Mouse (Mus musculus) kidney, embryonic 15.5 days (tissue): ENCODE measurements around the gene Kel. TPM values are rescaled to one million over a fixed set of nuclear protein-coding genes. Genes with fewer than 3 reads are reported as not detected.

Experiments used
- ATAC-seq: fragments of 200-750 bp; cut with Nextera tagmentation; replicated peaks from 2 replicates; pipeline ENCODE4 v1.8.0; 2017; ENCODE audit warnings: moderate TSS enrichment; ENCODE audit not compliant: low FRiP score
- H3K27ac ChIP-seq: fragments of 300-500 bp; sonication (generic); 2 replicates; pipeline ENCODE4 v1.5.1; 2015; ENCODE audit warnings: mild to moderate bottlenecking, inconsistent platforms
- H3K27me3 ChIP-seq: fragments of 300-500 bp; sonication (generic); 2 replicates; pipeline ENCODE4 v1.6.1; 2015; ENCODE audit warnings: inconsistent platforms
- H3K36me3 ChIP-seq: fragments of 300-500 bp; sonication (generic); 2 replicates; pipeline ENCODE4 v1.6.1; 2015; ENCODE audit warnings: inconsistent platforms
- H3K4me1 ChIP-seq: fragments of 300-500 bp; sonication (generic); 2 replicates; pipeline ENCODE4 v1.6.1; 2015; ENCODE audit warnings: inconsistent platforms
- H3K4me2 ChIP-seq: fragments of 300-500 bp; sonication (generic); 2 replicates; pipeline ENCODE4 v1.6.1; 2015; ENCODE audit warnings: moderate library complexity, mild to moderate bottlenecking, inconsistent platforms
- H3K4me3 ChIP-seq: fragments of 300-500 bp; sonication (generic); replicated peaks from 2 replicates; pipeline ENCODE4 v1.5.1; 2015; ENCODE audit warnings: mild to moderate bottlenecking, inconsistent platforms
- H3K9ac ChIP-seq: fragments of 300-500 bp; sonication (generic); 2 replicates; pipeline ENCODE4 v1.6.1; 2015; ENCODE audit warnings: mild to moderate bottlenecking, inconsistent platforms
- H3K9me3 ChIP-seq: fragments of 300-500 bp; sonication (generic); replicated peaks from 2 replicates; pipeline ENCODE4 v1.6.1; 2016; ENCODE audit warnings: inconsistent platforms
- WGBS: fragments of 180-500 bp; shearing (Covaris S2); methylation state at CpG from one replicate; pipeline ENCODE4 v1.1.7; 2015; ENCODE audit warnings: mixed read lengths; 5-methylcytosine and 5-hydroxymethylcytosine counted together
- polyA plus RNA-seq: library from polyadenylated mRNA; unstranded; fragments of >200 nt; fragmentation: Nextera tagmentation; extraction: Ambion mirVana; gene quantifications from 2 replicates; pipeline ENCODE4 v1.2.1, GENCODE M21; 2015

Gene Kel
- polyA plus RNA-seq, 1 experiment from 2014 or later = 5.8 TPM

DNA sequence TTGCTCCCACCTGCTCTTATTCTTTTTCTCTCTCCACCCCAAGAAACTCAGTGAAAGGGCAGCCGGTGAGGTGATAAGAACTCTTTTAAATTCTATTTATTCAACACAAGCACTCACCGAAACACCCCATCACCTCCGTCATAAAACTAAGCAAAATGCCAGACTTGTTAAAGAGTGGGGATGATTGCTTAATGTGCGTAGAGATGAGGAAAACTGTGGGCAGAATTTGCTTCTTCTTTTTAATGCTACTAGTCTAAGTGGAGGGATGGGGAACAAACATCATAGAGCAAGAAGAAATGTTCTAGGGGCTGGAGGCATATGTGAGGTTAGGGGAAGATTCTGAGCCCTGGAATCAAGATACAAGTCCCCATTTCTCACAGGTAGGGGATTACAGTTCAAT is 61.4 kb downstream of the Kel start:
- WGBS = 75% methylated on average over 4 of the region's 4 CpGs

DNA sequence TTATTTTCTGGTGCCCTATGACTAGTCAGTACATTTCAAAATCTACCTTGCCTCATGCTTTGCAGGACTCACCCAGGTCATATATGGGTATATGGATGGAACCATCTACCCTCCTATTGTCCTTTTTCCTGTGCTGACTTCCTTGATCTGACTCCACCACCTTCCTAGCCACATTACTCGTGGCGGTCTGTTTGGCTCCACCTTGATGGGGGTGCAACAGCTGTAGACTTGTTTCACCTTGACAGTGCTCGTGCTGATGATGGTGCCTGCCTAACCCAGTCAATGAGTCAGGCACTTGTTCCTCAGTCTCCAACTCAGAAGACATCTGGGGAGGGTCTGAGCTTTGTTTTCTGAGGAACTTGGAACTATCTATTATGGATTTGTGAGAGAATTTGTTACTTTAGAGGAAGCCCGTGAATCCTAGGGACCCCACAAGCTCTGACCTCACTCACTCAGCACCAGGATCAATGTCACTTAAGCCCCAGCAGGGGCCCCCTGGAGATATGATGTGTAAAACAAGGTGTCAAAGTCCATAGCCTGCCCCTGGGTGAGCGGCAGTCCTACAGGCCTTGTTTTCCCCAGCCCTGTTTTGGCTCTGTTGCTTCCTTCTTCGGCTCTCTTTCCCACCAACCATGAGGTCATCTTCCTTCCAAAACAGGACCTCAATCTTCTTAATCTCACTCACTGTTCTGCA is 62.8 kb downstream of the Kel start:
- H3K36me3 ChIP-seq = no peaks in the 10 kb centered on the region
- 82% methylated on average over 6 of the region's 6 CpGs for WGBS
- H3K9ac ChIP-seq = no peak overlapping the region
- no peak overlapping the region for H3K4me2 ChIP-seq
- no peaks in the 10 kb centered on the region for H3K9me3 ChIP-seq
- H3K27me3 ChIP-seq = no peaks in the 10 kb centered on the region
- H3K27ac ChIP-seq = no peak overlapping the region
- H3K4me3 ChIP-seq = no peak overlapping the region
- no peaks in the 10 kb centered on the region for H3K4me1 ChIP-seq
- no peak for ATAC-seq

More for the DNA sequence above, 61.4 kb downstream of the Kel start:
- Histone ChIP-seq H3K9ac (no peak overlapping the region), H3K9me3 (no peaks in the 10 kb centered on the region), H3K4me2 (no peak overlapping the region), H3K27ac (no peak overlapping the region), H3K36me3 (no peaks in the 10 kb centered on the region), H3K4me1 (no peaks in the 10 kb centered on the region), H3K4me3 (no peak overlapping the region), H3K27me3 (no peaks in the 10 kb centered on the region)
- no peak for ATAC-seq

DNA sequence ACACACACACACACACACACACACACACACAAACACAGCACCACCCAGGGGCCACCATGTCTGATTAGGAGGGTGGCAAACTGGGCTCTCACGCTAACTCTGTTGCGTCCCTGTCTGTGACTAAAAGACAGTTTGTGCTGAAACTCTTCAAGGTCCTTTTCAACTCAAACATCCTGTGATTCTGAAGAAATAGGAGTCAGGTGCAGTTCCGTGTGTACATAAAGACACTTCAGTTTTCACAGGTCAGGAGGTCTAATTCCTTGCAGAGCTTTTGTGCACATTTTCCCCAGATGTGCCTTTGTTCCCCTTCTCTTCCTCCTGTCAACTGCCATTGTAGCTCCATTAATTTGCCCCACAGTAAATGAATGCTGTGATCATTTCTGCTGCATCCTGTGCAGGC is 63.7 kb downstream of the Kel start:
- H3K4me1 ChIP-seq = no peaks in the 10 kb centered on the region
- no peak overlapping the region for H3K4me2 ChIP-seq
- no peaks in the 10 kb centered on the region for H3K27me3 ChIP-seq
- H3K27ac ChIP-seq = no peak overlapping the region
- no peak for ATAC-seq
- 63% methylated on average over 3 of the region's 3 CpGs for WGBS
- no peaks in the 10 kb centered on the region for H3K36me3 ChIP-seq
- no peak overlapping the region for H3K4me3 ChIP-seq
- H3K9ac ChIP-seq = no peak overlapping the region
- H3K9me3 ChIP-seq = no peaks in the 10 kb centered on the region

DNA sequence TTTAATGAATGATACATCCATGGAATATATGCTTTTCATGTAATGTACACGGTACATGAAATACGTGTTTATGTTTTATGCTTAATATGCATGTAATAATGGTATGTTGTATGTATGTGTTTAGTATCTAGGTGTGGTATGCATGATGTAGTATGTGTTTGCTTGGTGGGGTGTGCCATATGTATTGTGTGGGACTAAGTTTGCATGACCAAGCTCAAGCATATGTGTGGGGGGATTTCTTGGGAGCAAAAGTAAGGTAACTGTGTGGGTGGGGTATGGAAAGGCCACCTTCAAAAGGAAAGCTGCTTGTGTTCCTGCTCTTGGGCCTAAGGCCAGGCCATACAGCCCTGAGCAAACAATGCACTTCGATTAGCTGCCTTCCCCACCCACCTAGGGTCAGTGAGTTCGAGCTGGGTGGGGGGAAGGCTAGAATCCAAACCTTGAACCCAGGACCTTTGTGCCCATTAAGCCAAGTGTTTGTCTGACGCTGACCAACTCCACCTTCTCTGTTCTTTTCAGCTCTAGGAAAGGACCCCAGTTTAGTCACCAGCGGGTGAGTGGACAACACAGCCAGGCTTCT is 66.1 kb downstream of the Kel start:
- no peak for ATAC-seq
- no peak overlapping the region for H3K4me2 ChIP-seq
- H3K4me3 ChIP-seq = no peak overlapping the region
- WGBS = 75% methylated on average over 6 of the region's 6 CpGs
- no peaks in the 10 kb centered on the region for H3K4me1 ChIP-seq
- H3K9me3 ChIP-seq = no peaks in the 10 kb centered on the region
- no peak overlapping the region for H3K27ac ChIP-seq
- no peak overlapping the region for H3K9ac ChIP-seq
- H3K27me3 ChIP-seq = no peaks in the 10 kb centered on the region
- no peaks in the 10 kb centered on the region for H3K36me3 ChIP-seq

DNA sequence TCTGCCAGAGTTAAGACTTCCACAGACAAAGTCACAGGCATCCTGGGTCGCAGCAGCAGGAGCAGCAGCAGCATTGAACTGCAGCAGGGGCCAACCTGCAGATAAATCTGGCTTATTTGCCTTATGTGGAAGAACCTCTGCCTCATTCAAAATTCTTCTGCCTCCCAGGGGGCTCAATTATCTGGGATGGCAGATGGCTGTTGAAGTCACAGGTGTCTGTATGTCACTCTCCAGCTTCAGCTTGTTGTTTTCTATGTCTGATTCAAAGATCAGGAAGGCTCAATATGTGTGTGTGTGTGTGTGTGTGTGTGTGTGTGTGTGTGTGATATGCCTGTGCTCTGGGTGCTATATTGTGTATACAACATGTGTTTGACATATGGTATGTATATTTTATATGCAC is 66.7 kb downstream of the Kel start:
- no peaks in the 10 kb centered on the region for H3K9me3 ChIP-seq
- H3K27me3 ChIP-seq = no peaks in the 10 kb centered on the region
- no peak overlapping the region for H3K9ac ChIP-seq
- H3K4me2 ChIP-seq = no peak overlapping the region
- no peak for ATAC-seq
- no peaks in the 10 kb centered on the region for H3K4me1 ChIP-seq
- no peak overlapping the region for H3K4me3 ChIP-seq
- no peaks in the 10 kb centered on the region for H3K36me3 ChIP-seq
- no peak overlapping the region for H3K27ac ChIP-seq
- WGBS = 44% methylated on average over 1 of the region's 1 CpGs

Other genes with a start within 250 kb of the Kel start
- 0.52 TPM in 1 of 2 replicates, not detected in the other for gene Prss1, start 245.4 kb downstream of the Kel start, polyA plus RNA-seq
- not detected in 2 replicates for gene Prss2, start 182.6 kb downstream of the Kel start, polyA plus RNA-seq
- 13.2 and 15.0 TPM in 2 replicates for gene Ephb6, start 98.9 kb downstream of the Kel start, polyA plus RNA-seq
- gene Trpv6, start 67.9 kb downstream of the Kel start, polyA plus RNA-seq = 3.8 and 4.7 TPM in 2 replicates
- 1.5 and 1.8 TPM in 2 replicates for gene Trpv5, start 23.6 kb downstream of the Kel start, polyA plus RNA-seq
- 0.22 TPM in 1 of 2 replicates, not detected in the other for gene Llcfc1, start 19.9 kb downstream of the Kel start, polyA plus RNA-seq
- gene Olfr459, start 70.8 kb upstream of the Kel start, polyA plus RNA-seq = not detected in 2 replicates
- gene Pip, start 143.2 kb upstream of the Kel start, polyA plus RNA-seq = not detected in 2 replicates
- gene Sval2, start 148.7 kb upstream of the Kel start, polyA plus RNA-seq = not detected in 2 replicates
- 1.7 TPM in 1 of 2 replicates, not detected in the other for gene Sval1, start 247.3 kb upstream of the Kel start, polyA plus RNA-seq